Mouse (Mus musculus): ENCODE results near the gene Fermt3. TPM values are rescaled to one million over a fixed set of nuclear protein-coding genes. Genes with fewer than 3 reads are reported as not detected.
"Not testable (repeated sequence)": the region's sequence is repeated elsewhere in the genome, so short reads cannot be mapped to it uniquely, and the experiment has no call there.

The Fermt3 gene
- total RNA-seq (2021) = 1 to 10 TPM; 1.1 to 1.5 TPM
- long read RNA-seq, experiment 1, partial matches to known transcripts = 3 of 5 reads
- long read RNA-seq, experiment 1, other reads (novel, unspliced or antisense) = 1 of 5 reads
- long read RNA-seq, experiment 2, partial matches to known transcripts = 4 of 6 reads
- long read RNA-seq, experiment 2, other reads (novel, unspliced or antisense) = 1 of 6 reads

DNA sequence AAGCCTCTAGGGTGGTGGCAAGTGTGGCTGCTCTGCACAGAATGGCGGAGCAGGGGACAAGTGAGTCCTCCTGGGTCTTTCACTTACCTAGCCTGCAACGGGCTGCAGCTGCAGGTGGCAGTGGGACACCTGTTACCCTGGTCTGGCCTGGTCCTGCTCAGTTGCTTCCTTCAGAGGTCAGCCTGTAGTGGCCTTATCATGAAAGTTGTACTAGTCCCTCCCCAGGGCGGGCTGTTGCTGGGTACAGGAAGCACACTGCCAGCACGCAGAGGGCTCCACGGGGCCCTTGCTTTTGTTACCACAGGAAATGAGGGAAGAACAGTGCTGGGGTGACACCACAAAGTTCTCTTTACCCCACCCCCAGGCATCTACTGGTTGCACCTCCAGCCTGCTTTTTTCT, at the start of gene Fermt3:
Fermt3 (minus strand) TSS at position 279 of the 400 bp plus-strand sequence.
- no peak for DNase-seq
- intact Hi-C loops (cut with DNase I) = loop anchor here (5.0 kb wide), 1 partner anchor 87 kb away; the partner anchor contains the start of gene Kcnk4

DNA sequence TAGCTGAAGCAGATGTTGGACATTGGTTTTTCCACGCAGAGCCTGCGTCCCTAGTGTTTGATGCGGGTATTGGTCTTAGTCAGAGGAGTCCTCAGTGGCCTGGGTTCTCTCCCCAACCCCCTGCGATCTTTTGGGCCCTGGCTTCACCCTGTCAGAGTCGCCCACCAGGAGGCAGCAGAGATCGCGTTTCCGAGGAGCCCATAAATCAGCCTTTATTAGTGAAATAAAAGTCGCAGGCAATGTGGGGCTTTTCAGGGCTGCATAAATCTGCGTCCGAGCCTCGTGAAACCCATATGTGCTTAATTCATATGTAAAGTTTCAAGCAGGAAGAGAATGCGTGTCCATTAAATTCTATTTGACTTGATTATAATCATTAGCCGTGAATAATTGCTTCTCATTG, 48.9 kb upstream of the Fermt3 start:
- intact Hi-C loops (cut with DNase I) = loop anchor here (10.0 kb wide), 1 partner anchor 357 kb away; no protein-coding TSS in a partner anchor
- peak; percentile 76 to 81 for DNase-seq

DNA sequence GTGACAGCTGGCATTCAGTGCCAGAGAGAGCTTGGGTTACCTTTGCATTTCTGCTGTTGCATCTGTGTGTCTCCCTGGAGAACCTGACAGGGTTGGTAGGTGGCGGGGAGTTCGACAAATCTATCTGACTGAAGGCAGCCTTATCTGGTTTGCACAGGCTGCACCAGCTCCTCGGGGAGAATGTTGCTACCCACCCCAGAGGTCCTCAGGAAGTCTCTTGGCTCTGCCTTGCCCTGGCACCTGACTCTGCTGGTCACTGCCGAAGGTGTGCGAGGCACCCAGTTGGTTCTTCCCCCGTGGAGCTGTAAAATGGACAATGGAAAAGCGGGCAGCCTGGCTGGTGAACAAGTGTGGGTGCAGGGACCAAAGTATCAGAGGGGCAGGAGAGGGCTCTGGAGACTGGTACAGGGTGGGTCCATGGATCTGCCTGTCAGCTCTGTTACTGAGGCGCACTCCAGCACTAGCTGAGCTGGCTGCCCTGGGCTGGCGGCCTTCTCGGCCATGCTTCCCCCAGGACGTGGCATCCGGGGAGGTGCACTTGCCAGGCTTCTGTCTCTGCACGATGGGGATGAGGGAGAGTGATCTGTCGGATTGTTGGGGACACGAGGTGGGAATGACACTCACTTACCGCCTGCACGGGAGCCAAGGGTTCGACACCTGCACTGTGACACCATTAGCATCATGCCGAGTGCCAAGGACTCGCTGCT, 48.2 kb upstream of the Fermt3 start:
- DNase-seq = no peak
- intact Hi-C loops (cut with DNase I) = loop anchor here (1.0 to 10.0 kb wide), 3 partner anchors 99 to 357 kb away; no protein-coding TSS in a partner anchor

DNA sequence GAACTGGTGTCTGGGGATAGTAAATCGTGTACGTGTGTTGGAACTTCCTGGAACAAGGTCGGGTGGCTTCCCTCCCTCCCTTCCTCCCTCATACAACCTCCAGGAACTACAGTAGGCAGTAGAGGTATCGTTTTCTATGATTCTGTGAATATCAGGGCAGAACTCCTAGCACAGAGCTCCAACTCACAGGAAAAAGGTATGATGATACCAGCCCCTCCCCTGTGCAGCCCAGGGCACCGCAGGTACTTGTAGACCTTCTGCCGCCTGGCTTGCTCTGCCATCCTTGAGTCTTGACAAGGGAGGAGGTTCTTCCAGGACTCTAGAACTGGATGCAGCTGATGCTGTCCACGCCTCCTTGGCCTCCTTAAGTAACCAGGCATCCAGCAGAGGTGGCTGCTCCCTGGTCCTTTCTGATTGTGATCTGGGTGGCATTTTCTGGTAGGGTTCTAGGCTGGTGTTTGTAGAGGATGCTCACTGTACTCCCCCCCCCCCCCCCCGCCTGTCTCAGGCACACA, 47.6 kb upstream of the Fermt3 start:
- intact Hi-C loops (cut with DNase I) = loop anchor here (1.0 to 10.0 kb wide), 3 partner anchors 100 to 358 kb away; no protein-coding TSS in a partner anchor

DNA sequence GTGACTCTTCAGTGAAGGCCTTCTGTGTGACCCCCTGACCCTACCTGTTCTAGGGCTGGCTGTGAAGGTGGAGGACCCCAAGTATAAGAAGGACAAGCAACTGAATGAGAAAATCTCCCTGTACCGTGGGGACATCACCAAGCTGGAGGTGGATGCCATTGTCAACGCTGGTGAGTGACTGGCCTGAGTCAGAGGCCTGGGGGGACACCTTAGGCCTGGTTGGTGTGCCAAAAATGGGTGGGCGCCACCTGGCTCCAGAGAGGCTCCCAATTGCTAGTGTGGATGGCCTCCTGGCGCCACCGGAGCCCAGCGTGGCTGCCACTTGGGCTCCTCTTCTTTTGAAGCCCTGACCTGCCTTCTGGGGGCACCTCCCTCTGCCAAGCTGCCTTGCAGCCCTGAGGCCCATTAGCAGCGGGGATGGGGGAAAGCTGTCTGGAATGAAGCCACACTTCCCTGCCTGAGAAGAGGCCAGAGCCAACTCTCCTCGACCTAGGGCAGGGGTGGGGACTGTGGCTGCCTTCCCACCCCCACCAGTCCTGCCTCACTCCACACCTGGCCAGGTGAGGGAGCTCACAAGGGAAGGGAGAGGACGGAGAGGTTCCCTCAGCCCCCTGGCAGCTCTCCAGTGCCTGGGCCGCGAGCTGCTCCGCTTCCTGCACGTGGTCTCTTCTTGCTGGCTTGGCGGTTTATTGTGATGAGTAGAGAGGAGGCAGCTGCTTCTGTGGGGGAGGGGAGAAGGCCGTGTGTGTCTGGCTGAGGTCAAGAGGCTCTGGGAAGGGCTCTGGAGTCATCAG, 47.0 kb upstream of the Fermt3 start:
- intact Hi-C loops (cut with DNase I) = loop anchor here (2.0 to 10.0 kb wide), 2 partner anchors 101 to 359 kb away; no protein-coding TSS in a partner anchor
- no peak for DNase-seq

More for the DNA sequence above, 47.6 kb upstream of the Fermt3 start:
- DNase-seq = no peak

GRCm38 (mm10) chr19:7064571-7064970, 45.3 kb upstream of the Fermt3 start:
- intact Hi-C loops (cut with DNase I) = loop anchor here (10.0 kb wide), 1 partner anchor 360 kb away; no protein-coding TSS in a partner anchor
- DNase-seq = peak; percentile 80

GRCm38 (mm10) chr19:7062916-7063315, 43.6 kb upstream of the Fermt3 start:
- DNase-seq = peak in 1 of 2 experiments; percentile 49

DNA sequence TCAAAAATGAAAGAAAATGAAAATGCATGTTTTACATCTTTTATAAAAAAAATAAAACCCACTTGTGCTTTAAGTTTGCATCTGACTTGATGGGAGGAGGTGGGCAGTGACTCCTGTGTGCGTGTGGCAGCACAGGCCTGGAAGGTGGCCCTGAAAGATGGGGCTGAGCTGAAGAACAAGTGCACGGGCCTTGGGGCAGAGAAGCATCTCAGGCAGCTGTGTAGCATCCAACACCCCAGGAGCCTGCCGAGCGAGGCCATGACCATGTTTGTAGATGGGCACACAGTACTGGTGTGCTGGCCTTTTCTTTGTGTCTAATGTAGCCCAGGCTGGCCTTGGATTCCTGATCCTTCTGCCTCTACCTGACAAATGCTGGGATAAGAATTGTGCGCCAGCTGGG, 42.8 kb upstream of the Fermt3 start:
- no peak for DNase-seq
- intact Hi-C loops (cut with DNase I) = loop anchor here (10.0 kb wide), 1 partner anchor 363 kb away; no protein-coding TSS in a partner anchor

More at GRCm38 (mm10) chr19:7062916-7063315, 43.6 kb upstream of the Fermt3 start:
- intact Hi-C loops (cut with DNase I) = loop anchor here (10.0 kb wide), 1 partner anchor 362 kb away; no protein-coding TSS in a partner anchor

- intact Hi-C loops (cut with DNase I) = no loop called here
- DNase-seq = no peak
These were observed 39.3 kb upstream of the Fermt3 start for GRCm38 (mm10) chr19:7058541-7058940.

DNA sequence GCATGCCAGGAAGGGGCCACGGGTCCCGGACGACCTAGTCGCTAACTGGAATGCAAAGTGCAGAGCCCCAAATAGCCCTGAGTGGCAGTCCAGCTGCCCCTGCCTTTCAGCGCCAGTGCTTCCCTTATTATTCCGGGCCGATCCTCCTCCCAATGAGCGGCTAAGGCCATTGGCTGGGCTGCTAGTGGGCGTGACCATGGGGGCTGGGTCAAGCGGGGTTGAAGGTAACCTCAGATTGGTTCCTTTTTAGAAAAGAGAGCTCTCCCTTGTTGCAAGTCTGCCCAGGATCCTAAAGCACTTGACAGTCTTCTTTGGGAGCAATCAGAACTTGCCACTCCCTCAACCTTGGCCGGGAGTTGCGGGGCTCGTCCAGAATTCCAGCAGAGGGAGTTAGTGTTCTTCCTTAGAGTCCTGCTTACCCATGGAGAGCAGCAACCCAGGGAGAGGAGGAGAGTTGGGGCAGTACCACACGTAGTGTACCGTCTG, 38.5 kb upstream of the Fermt3 start:
- DNase-seq = peak; percentile 81 to 89
- intact Hi-C loops (cut with DNase I) = no loop called here

- DNase-seq = peak in 1 of 2 experiments; percentile 56
- intact Hi-C loops (cut with DNase I) = no loop called here
These were observed 38.0 kb upstream of the Fermt3 start for GRCm38 (mm10) chr19:7057126-7057721.

DNA sequence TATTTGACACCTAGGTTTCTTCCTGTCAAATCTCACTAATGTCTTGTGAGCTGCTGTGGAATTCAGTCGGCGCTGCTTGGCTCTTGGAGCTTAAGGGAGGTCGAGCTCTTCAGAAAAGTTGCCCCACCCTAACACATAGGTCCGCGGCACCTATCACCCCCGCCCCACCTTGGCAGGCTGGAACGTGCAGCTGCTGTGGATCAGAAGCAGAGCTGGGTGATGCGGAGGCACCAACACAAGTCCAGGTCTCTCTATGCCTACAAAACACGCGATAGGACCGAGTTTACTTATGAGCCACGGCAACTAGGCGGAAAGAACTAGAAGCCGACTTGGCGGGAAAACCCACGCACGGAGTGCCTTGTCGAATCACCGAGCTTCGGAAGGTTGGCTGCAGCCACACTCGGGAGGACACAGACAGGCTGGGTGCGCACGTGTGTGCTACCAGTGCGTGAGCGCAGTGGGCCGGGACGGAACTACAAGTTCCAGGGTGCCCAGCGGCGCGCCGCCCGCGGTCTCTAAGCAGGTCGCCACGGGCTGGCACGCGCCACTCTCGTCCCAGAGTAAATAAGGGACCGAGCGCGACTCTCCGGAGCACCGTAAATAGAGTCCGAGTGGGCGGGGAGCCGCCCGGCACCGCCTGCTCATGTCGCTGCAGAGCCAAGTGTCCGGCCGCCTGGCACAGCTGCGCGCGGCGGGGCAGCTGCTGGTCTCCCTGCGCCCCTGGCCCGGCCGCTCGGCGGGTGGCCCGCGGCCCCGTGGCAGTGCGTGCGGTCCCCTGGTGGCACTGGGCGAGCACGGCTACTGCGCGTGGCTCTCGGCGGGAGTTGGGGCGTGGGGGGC, 37.2 kb upstream of the Fermt3 start, which contains the start of gene Macrod1:
Macrod1 (plus strand) TSS at position 563 of the 840 bp plus-strand sequence.
- DNase-seq = peak; percentile 81 to 83
- intact Hi-C loops (cut with DNase I) = no loop called here

DNA sequence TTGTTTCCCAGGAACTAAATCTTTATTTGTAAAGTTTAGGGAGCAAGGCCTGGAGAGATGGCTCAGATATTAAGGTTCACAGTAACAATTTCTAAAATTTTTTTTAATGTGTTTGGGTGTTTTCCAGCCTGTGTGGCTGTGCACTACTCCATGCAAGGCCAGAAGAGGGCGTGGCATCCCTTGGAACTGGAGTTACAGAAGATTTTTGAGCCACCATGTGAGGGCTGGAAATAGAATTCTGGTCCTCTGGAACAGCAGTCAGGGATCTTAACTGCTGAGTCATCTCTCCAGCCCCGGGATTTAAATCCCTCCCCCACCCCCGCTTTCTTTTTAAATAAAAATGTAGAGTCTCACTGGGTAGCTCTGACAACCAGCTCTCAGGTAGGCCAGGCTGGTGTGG, 35.9 kb upstream of the Fermt3 start:
- intact Hi-C loops (cut with DNase I) = no loop called here
- peak in 1 of 2 experiments; percentile 43 for DNase-seq

GRCm38 (mm10) chr19:7054772-7055171, 35.5 kb upstream of the Fermt3 start:
- no peak for DNase-seq
- intact Hi-C loops (cut with DNase I) = no loop called here

GRCm38 (mm10) chr19:7053382-7053781, 34.1 kb upstream of the Fermt3 start:
- intact Hi-C loops (cut with DNase I); DNase-seq: not testable (repeated sequence)

DNA sequence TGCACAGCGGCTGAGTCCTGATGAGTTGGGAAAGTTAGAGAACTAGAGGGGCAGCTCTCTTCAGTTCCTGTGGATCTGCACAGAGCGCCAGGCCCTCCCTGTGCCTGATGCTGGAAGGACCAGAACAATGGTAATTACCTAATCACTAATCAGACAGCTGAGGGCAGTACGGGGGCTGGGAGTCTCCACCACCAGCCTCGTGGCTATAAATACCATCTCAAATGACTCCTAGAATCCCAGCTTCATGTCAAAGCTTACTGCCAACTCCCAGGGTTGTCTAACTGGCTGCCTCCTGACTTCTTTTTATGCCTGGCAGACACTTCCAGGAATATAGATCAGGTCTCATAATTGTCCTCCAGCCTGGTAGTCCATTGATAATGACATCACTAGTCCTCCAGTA, 25.4 kb upstream of the Fermt3 start:
- DNase-seq = no peak
- intact Hi-C loops (cut with DNase I) = no loop called here

- intact Hi-C loops (cut with DNase I) = no loop called here
- DNase-seq = no peak
These were observed 25.0 kb upstream of the Fermt3 start for GRCm38 (mm10) chr19:7044279-7044678.

DNA sequence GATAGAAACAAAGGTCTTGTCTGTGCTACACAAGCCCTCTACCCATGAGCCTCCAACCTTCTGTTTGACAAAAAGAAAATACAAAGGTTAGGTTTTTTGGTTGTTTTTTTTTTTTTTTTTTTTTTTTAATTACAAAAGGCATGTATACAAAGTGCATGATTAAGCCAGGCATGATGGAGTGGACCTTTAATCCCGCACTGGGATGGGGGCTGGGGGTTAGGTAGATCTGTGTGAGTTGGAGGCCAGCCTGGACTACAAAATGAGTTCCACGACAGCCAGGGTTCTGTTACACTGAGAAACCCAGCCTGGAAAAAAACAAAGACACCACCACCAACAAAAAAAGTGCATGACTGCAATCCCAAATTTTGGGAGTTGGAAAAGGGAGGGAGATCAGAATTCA, 21.9 kb upstream of the Fermt3 start:
- no peak for DNase-seq
- intact Hi-C loops (cut with DNase I) = no loop called here

GRCm38 (mm10) chr19:7040637-7041130, 21.4 kb upstream of the Fermt3 start:
- DNase-seq = no peak
- intact Hi-C loops (cut with DNase I) = no loop called here
